Mouse (Mus musculus) hindbrain, postnatal 0 days (tissue): Measurements from ENCODE around the gene Kank4. TPM values are rescaled to one million over a fixed set of nuclear protein-coding genes. Genes with fewer than 3 reads are reported as not detected.

Source experiments
- ATAC-seq: fragments of 200-750 bp; cut with Nextera tagmentation; 2 replicates; pipeline ENCODE4 v1.8.0; 2017; ENCODE audit warnings: mild to moderate bottlenecking, moderate TSS enrichment, moderate library complexity
- DNase-seq: peaks from one replicate; pipeline ENCODE4 v3.0.0-alpha.2; 2015; ENCODE audit warnings: low spot score
- H3K27ac ChIP-seq: fragments of 300-500 bp; sonication (generic); 2 replicates; pipeline ENCODE4 v1.5.1; 2014; ENCODE audit warnings: mild to moderate bottlenecking
- H3K27me3 ChIP-seq: fragments of 300-500 bp; sonication (generic); 2 replicates; pipeline ENCODE4 v1.6.1; 2014; ENCODE audit warnings: low read length, mixed read lengths; ENCODE audit not compliant: insufficient read depth
- H3K36me3 ChIP-seq: fragments of 300-500 bp; sonication (generic); 2 replicates; pipeline ENCODE4 v1.6.1; 2014; ENCODE audit warnings: low read length, mixed read lengths; ENCODE audit not compliant: insufficient read depth
- H3K4me1 ChIP-seq: fragments of 300-500 bp; sonication (generic); 2 replicates; pipeline ENCODE4 v1.6.1; 2014; ENCODE audit warnings: antibody characterized with exemption, low read length, mixed read lengths; ENCODE audit not compliant: insufficient read depth
- H3K4me2 ChIP-seq: fragments of 300-500 bp; sonication (generic); 2 replicates; pipeline ENCODE4 v1.6.1; 2014; ENCODE audit warnings: low read depth, mild to moderate bottlenecking, low read length, moderate library complexity, mixed read lengths
- H3K4me3 ChIP-seq: fragments of 300-500 bp; sonication (generic); 2 replicates; pipeline ENCODE4 v1.5.1; 2014; ENCODE audit warnings: low read length
- H3K9ac ChIP-seq: fragments of 300-500 bp; sonication (generic); replicated peaks from 2 replicates; pipeline ENCODE4 v1.6.1; 2014; ENCODE audit warnings: mild to moderate bottlenecking, low read length, moderate library complexity, mixed read lengths
- H3K9me3 ChIP-seq: fragments of 300-500 bp; sonication (generic); 2 replicates; pipeline ENCODE4 v1.6.1; 2016; ENCODE audit warnings: low read length, mixed read lengths
- CTCF ChIP-seq: IDR thresholded peaks from 2 replicates; pipeline ENCODE4 v1.5.1; 2016; ENCODE audit warnings: antibody characterized with exemption, control low read depth, low read depth
- WGBS: fragments of 180-500 bp; shearing (Covaris S2); extraction: QIAGEN DNeasy Blood & Tissue Kit; methylation state at CpG from one replicate; pipeline ENCODE4 v1.1.7; 2014; 5-methylcytosine and 5-hydroxymethylcytosine counted together
- polyA plus RNA-seq: library from polyadenylated mRNA; unstranded; fragments of >200 nt; fragmentation: Nextera tagmentation; extraction: Ambion mirVana; gene quantifications from 2 replicates; pipeline ENCODE4 v1.2.1, GENCODE M21; 2015
- total RNA-seq: library from RNA; depleted of rRNA; stranded (reverse); fragments of >200 nt; gene quantifications from 2 replicates; pipeline ENCODE4 v1.2.3, GENCODE M21; 2014; rRNA removed

Kank4 gene
- total RNA-seq, result 5.6 and 5.9 TPM in 2 replicates
- 0.67 and 0.69 TPM in 2 replicates for polyA plus RNA-seq

- peak within 1 kb of the TSS; percentile 100 for H3K4me2 ChIP-seq
- WGBS, result under 1% methylated on average over 72 of the region's 72 CpGs
These were observed at the start of gene Kank4 for GRCm38 (mm10) chr4:98817184-98817911. Gene Kank4, minus strand, starts transcription at chr4:98817537.

GRCm38 (mm10) chr4:98865386-98866237 lies 48.3 kb upstream of the Kank4 start:
- 66% methylated on average over 14 of the region's 14 CpGs for WGBS
- H3K4me1 ChIP-seq, result no peaks in the 10 kb centered on the region
- ATAC-seq, result no peak
- H3K9me3 ChIP-seq, result no peaks in the 10 kb centered on the region
- H3K4me3 ChIP-seq, result no peak overlapping the region
- DNase-seq, result no peak
- H3K36me3 ChIP-seq, result no peaks in the 10 kb centered on the region
- no peak for TF ChIP-seq CTCF
- H3K27ac ChIP-seq, result no peak overlapping the region
- H3K4me2 ChIP-seq, result no peak overlapping the region
- H3K27me3 ChIP-seq, result no peaks in the 10 kb centered on the region
- no peak overlapping the region for H3K9ac ChIP-seq

More at GRCm38 (mm10) chr4:98817184-98817911, at the start of gene Kank4:
- Histone ChIP-seq H3K4me1 (no peaks in the 10 kb centered on the region; the same call in 1 of the 2 replicates), H3K27me3 (peaks cover 12% of the 10 kb centered on the region), H3K36me3 (no peaks in the 10 kb centered on the region), H3K4me3 (peak within 1 kb of the TSS; percentile 74), H3K9me3 (no peaks in the 10 kb centered on the region), H3K27ac (no peak within 1 kb of the TSS), H3K9ac (peak within 1 kb of the TSS; percentile 67)
- no peak for TF ChIP-seq CTCF
- DNase-seq, result peak; percentile 42
- peak; percentile 78; the same call in 1 of the 2 replicates for ATAC-seq

GRCm38 (mm10) chr4:98864546-98864945 lies 47.2 kb upstream of the Kank4 start:
- Histone ChIP-seq H3K27me3 (no peaks in the 10 kb centered on the region), H3K36me3 (no peaks in the 10 kb centered on the region), H3K9ac (no peak overlapping the region), H3K4me1 (no peaks in the 10 kb centered on the region), H3K4me3 (no peak overlapping the region), H3K4me2 (no peak overlapping the region), H3K27ac (no peak overlapping the region), H3K9me3 (peaks cover 1% of the 10 kb centered on the region; the same call in 1 of the 2 replicates)
- DNase-seq (no peak), ATAC-seq (no peak)
- 100% methylated on average over 3 of the region's 3 CpGs for WGBS
- no peak for TF ChIP-seq CTCF

- no peak overlapping the region for H3K9ac ChIP-seq
- no peak for ATAC-seq
- no peak for TF ChIP-seq CTCF
- DNase-seq, result no peak
- H3K36me3 ChIP-seq, result no peaks in the 10 kb centered on the region
- H3K9me3 ChIP-seq, result peaks cover 2% of the 10 kb centered on the region; the same call in 1 of the 2 replicates
- H3K4me3 ChIP-seq, result no peak overlapping the region
- H3K27ac ChIP-seq, result no peak overlapping the region
- 77% methylated on average over 1 of the region's 2 CpGs for WGBS
- H3K4me1 ChIP-seq, result no peaks in the 10 kb centered on the region
- H3K4me2 ChIP-seq, result no peak overlapping the region
- H3K27me3 ChIP-seq, result no peaks in the 10 kb centered on the region
These were observed 46.8 kb upstream of the Kank4 start for GRCm38 (mm10) chr4:98864094-98864493.

- H3K4me2 ChIP-seq, result no peak overlapping the region
- no peak overlapping the region for H3K27ac ChIP-seq
- peaks cover 2% of the 10 kb centered on the region; the same call in 1 of the 2 replicates for H3K9me3 ChIP-seq
- H3K9ac ChIP-seq, result no peak overlapping the region
- no peak for TF ChIP-seq CTCF
- H3K27me3 ChIP-seq, result no peaks in the 10 kb centered on the region
- ATAC-seq (no peak), DNase-seq (no peak)
- no peak overlapping the region for H3K4me3 ChIP-seq
- no peaks in the 10 kb centered on the region for H3K4me1 ChIP-seq
- no peaks in the 10 kb centered on the region for H3K36me3 ChIP-seq
- WGBS, result 87% methylated on average over 2 of the region's 2 CpGs
These were observed 46.1 kb upstream of the Kank4 start for GRCm38 (mm10) chr4:98863451-98863850.

GRCm38 (mm10) chr4:98858151-98858855 lies 41.0 kb upstream of the Kank4 start:
- Histone ChIP-seq H3K9me3 (peaks cover 2% of the 10 kb centered on the region; the same call in 1 of the 2 replicates), H3K4me1 (no peaks in the 10 kb centered on the region), H3K9ac (no peak overlapping the region), H3K4me3 (no peak overlapping the region), H3K27ac (no peak overlapping the region), H3K4me2 (no peak overlapping the region), H3K36me3 (no peaks in the 10 kb centered on the region), H3K27me3 (no peaks in the 10 kb centered on the region)
- ATAC-seq (no peak), DNase-seq (no peak)
- WGBS, result 74% methylated on average over 4 of the region's 4 CpGs
- no peak for TF ChIP-seq CTCF
